Mouse (Mus musculus) hematopoietic multipotent progenitor cell, adult 10-12 weeks (in vitro differentiated cells): ENCODE measurements around the gene Mfap2. TPM values are rescaled to one million over a fixed set of nuclear protein-coding genes. Genes with fewer than 3 reads are reported as not detected.

Experiments
- polyA plus RNA-seq: library from polyadenylated mRNA; stranded (reverse); fragments of >175 nt; gene quantifications from 2 replicates; pipeline ENCODE4 v1.2.3, GENCODE M21; 2012; ENCODE audit warnings: low replicate concordance

The Mfap2 gene
- polyA plus RNA-seq: 0.22 TPM in 1 of 2 replicates, not detected in the other

GRCm38 (mm10) chr4:141010118-141010517, at the start of gene Mfap2:
TSS of gene Mfap2 (plus strand) at chr4:141010418.

DNA sequence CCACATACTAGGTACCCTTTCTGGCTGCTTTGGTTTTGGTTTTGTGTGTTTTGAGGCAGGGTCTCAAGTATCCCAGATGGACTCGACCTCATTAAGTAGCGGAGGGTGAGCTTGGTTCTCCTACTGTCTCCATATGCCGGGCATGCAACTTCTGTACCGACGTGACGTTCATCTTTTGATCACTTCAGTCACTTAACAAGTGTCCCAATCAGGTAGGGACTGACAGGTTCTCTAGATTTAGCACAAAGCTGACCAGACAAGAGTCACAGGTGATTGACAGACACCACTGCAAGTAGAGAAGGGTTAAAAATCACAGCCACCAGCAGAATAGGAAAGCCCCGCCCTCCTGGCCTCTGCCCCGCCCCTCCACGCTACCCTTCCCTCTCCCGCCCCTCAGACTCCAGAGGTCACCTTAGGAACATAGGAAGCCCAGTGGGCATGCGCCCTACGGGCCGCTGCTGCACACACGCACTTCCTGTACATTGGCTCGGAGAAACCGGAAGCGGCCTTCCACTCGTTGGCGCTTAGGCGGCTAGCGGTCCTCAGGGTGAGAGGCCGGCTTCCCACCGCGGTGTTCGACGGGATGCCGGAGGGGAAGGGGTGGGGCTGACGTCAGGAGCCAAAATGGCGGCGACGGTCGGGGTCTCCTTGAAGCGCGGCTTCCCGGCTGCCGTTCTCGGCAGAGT, 49.3 kb upstream of the Mfap2 start, which contains the start of gene Sdhb:
Sdhb (plus strand) TSS at position 423 of the 686 bp plus-strand sequence.

GRCm38 (mm10) chr4:140986711-140987395, 23.4 kb upstream of the Mfap2 start, which contains the start of gene Atp13a2:
TSS of gene Atp13a2 (plus strand) at chr4:140986873.

GRCm38 (mm10) chr4:141060426-141061301, 50.4 kb downstream of the Mfap2 start, which contains the start of gene Crocc:
TSS of gene Crocc (minus strand) at chr4:141060550.

Other genes starting within 250 kb of the Mfap2 start
- gene Padi4, start 236.2 kb upstream of the Mfap2 start, polyA plus RNA-seq: 6.7 and 26.7 TPM in 2 replicates
- 0.04 and 0.15 TPM in 2 replicates for gene Padi3, start 199.8 kb upstream of the Mfap2 start, polyA plus RNA-seq
- 0.12 and 0.22 TPM in 2 replicates for gene Padi1, start 164.6 kb upstream of the Mfap2 start, polyA plus RNA-seq
- 2.1 and 4.3 TPM in 2 replicates for gene Padi2, start 104.1 kb upstream of the Mfap2 start, polyA plus RNA-seq
- 37.9 and 112 TPM in 2 replicates for gene Sdhb, start 49.2 kb upstream of the Mfap2 start, polyA plus RNA-seq
- 168 and 403 TPM in 2 replicates for gene Atp13a2, start 23.5 kb upstream of the Mfap2 start, polyA plus RNA-seq
- gene Crocc, start 50.1 kb downstream of the Mfap2 start, polyA plus RNA-seq: 12.5 and 24.7 TPM in 2 replicates
- 133 and 149 TPM in 2 replicates for gene Necap2, start 67.9 kb downstream of the Mfap2 start, polyA plus RNA-seq
- not detected in 2 replicates for gene Spata21, start 77.9 kb downstream of the Mfap2 start, polyA plus RNA-seq
- 131 and 150 TPM in 2 replicates for gene Szrd1, start 129.4 kb downstream of the Mfap2 start, polyA plus RNA-seq
- 14.4 and 15.2 TPM in 2 replicates for gene Fbxo42, start 137.5 kb downstream of the Mfap2 start, polyA plus RNA-seq
- gene Rsg1, start 203.5 kb downstream of the Mfap2 start, polyA plus RNA-seq: 0.49 and 0.60 TPM in 2 replicates
- gene Arhgef19, start 229.1 kb downstream of the Mfap2 start, polyA plus RNA-seq: 0.35 TPM in 1 of 2 replicates, not detected in the other